Mouse (Mus musculus): ENCODE measurements around the gene Bsg. TPM values are rescaled to one million over a fixed set of nuclear protein-coding genes. Genes with fewer than 3 reads are reported as not detected.
"Not testable (repeated sequence)": the region's sequence is repeated elsewhere in the genome, so short reads cannot be mapped to it uniquely, and the experiment has no call there.

The Bsg gene
- total RNA-seq, 2 experiments from 2014 or later: 593 to 646 TPM

- intact Hi-C loops (cut with DNase I): no loop called here
- no peak for DNase-seq (ENCODE audit: low spot score in 2 of 2)
Observed at GRCm38 (mm10) chr10:79748496-79748895, 44.2 kb downstream of the Bsg start.

GRCm38 (mm10) chr10:79754856-79755516 is 50.7 kb downstream of the Bsg start, which contains the start of gene Fgf22:
Fgf22 (plus strand) TSS chr10:79755076.
- intact Hi-C loops (cut with DNase I): no loop called here
- peak; percentile 69 to 75 for DNase-seq (ENCODE audit: low spot score in 2 of 2)

- intact Hi-C loops (cut with DNase I): no loop called here
- no peak for DNase-seq (ENCODE audit: low spot score in 2 of 2)
Observed at GRCm38 (mm10) chr10:79755854-79756253, 51.6 kb downstream of the Bsg start.

GRCm38 (mm10) chr10:79756660-79757059 is 52.4 kb downstream of the Bsg start:
- intact Hi-C loops (cut with DNase I): no loop called here
- DNase-seq (ENCODE audit: low spot score in 2 of 2): no peak

GRCm38 (mm10) chr10:79759675-79760074 is 55.4 kb downstream of the Bsg start:
- DNase-seq (ENCODE audit: low spot score in 2 of 2); intact Hi-C loops (cut with DNase I): not testable (repeated sequence)

GRCm38 (mm10) chr10:79760603-79761143 is 56.4 kb downstream of the Bsg start:
- intact Hi-C loops (cut with DNase I): no loop called here

More at GRCm38 (mm10) chr10:79760603-79761143, 56.4 kb downstream of the Bsg start:
- no peak for DNase-seq (ENCODE audit: low spot score in 2 of 2)

Other genes starting within 250 kb of the Bsg start
- not detected for gene Vmn2r83, start 235.8 kb upstream of the Bsg start, total RNA-seq (2021)
- 1 to 10 TPM; 3.1 to 3.7 TPM for gene Plpp2, start 170.7 kb upstream of the Bsg start, total RNA-seq (2021)
- 10 to 100 TPM; 41.9 to 55.9 TPM for gene Mier2, start 149.3 kb upstream of the Bsg start, total RNA-seq (2021)
- gene Theg, start 117.2 kb upstream of the Bsg start, total RNA-seq (2021): 1 to 10 TPM; 1.1 to 1.3 TPM
- 10 to 100 TPM; 15.7 to 16.3 TPM for gene C2cd4c, start 90.5 kb upstream of the Bsg start, total RNA-seq (2021)
- gene Shc2, start 66.6 kb upstream of the Bsg start, total RNA-seq (2021): 10 to 100 TPM; 43.7 to 52.3 TPM
- gene Odf3l2, start 58.8 kb upstream of the Bsg start, total RNA-seq (2021): under 1 TPM; 0.25 to 0.63 TPM
- gene Madcam1, start 39.9 kb upstream of the Bsg start, total RNA-seq (2021): not detected
- gene Tpgs1, start 35.1 kb upstream of the Bsg start, total RNA-seq (2021): 10 to 100 TPM; 71.4 to 91.6 TPM
- gene Cdc34, start 22.3 kb upstream of the Bsg start, total RNA-seq (2021): 10 to 100 TPM; 76.2 to 90.0 TPM
- 1 to 10 TPM; 1.8 to 2.0 TPM for gene Gzmm, start 15.5 kb upstream of the Bsg start, total RNA-seq (2021)
- 100 to 1,000 TPM; 128 to 152 TPM for gene Hcn2, start 12.1 kb downstream of the Bsg start, total RNA-seq (2021)
- gene Polrmt, start 42.1 kb downstream of the Bsg start, total RNA-seq (2021): 10 to 100 TPM; 44.9 to 49.7 TPM
- gene Fgf22, start 50.6 kb downstream of the Bsg start, total RNA-seq (2021): 1 to 10 TPM; 4.0 to 4.7 TPM
- gene Rnf126, start 62.5 kb downstream of the Bsg start, total RNA-seq (2021): 100 to 1,000 TPM in 1 of 2 experiments, 10 to 100 TPM in 1; 92.7 to 104 TPM
- gene Fstl3, start 72.8 kb downstream of the Bsg start, total RNA-seq (2021): 1 to 10 TPM; 2.8 to 3.6 TPM
- gene Prss57, start 86.5 kb downstream of the Bsg start, total RNA-seq (2021): under 1 TPM; 0.74 to 0.79 TPM
- gene Palm, start 89.1 kb downstream of the Bsg start, total RNA-seq (2021): 100 to 1,000 TPM; 321 to 357 TPM
- 1 to 10 TPM in 1 of 2 experiments, not detected in 1; 1.7 TPM for gene Misp, start 116.5 kb downstream of the Bsg start, total RNA-seq (2021)
- gene Ptbp1, start 149.9 kb downstream of the Bsg start, total RNA-seq (2021): 10 to 100 TPM; 40.2 to 51.9 TPM
- gene Prtn3, start 170.0 kb downstream of the Bsg start, total RNA-seq (2021): 1 to 10 TPM; 2.2 to 2.4 TPM
- 10 to 100 TPM; 50.4 to 57.1 TPM for gene Plppr3, start 170.1 kb downstream of the Bsg start, total RNA-seq (2021)
- not detected for gene Elane, start 181.8 kb downstream of the Bsg start, total RNA-seq (2021)
- gene Cfd, start 186.4 kb downstream of the Bsg start, total RNA-seq (2021): not detected
- 10 to 100 TPM; 53.2 to 60.6 TPM for gene Med16, start 204.4 kb downstream of the Bsg start, total RNA-seq (2021)
- not detected for gene Gm26602, start 206.4 kb downstream of the Bsg start, total RNA-seq (2021)
- 1 to 10 TPM; 6.7 to 8.2 TPM for gene Kiss1r, start 212.5 kb downstream of the Bsg start, total RNA-seq (2021)
- gene R3hdm4, start 216.7 kb downstream of the Bsg start, total RNA-seq (2021): 100 to 1,000 TPM; 349 to 368 TPM
- 1 to 10 TPM; 6.3 to 6.5 TPM for gene Arid3a, start 222.6 kb downstream of the Bsg start, total RNA-seq (2021)

Data from left cerebral cortex, postnatal 36 days (tissue).